Mouse (Mus musculus) urinary bladder, adult 18-20 months (tissue): ENCODE measurements at regions not wholly inside any gene's neighbourhood (a gene's known extent, or its start where the extent isn't known, plus 50 kb on each side); places are given as distances from the start of the nearest gene placed in this dataset.

Source experiments
- DNase-seq, 2 experiments: peaks; one replicate each; pipeline ENCODE4 v3.0.0; 2022; ENCODE audit warnings: low spot score in 2 of 2, mixed read lengths in 2 of 2

DNA sequence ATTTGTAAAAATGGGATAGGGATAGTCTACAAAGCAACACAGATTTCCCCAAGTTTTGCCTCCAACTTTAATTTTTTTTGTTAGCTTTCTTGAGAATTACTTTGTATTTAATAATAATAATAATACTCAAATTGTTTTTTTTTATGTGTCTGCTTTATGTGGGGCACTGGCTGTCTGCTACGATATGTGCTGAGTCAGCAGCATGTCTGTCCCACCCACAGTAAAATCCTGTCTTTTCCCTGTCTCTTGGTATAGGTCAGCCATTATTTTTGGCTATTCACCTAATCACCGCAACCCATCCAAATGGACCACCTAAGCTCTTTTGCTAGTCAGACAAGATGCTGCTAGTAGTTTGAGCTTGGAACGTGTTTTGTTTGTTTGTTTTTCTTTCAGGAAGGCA is 473.0 kb downstream of the Hs3st4 start:
- no peak for DNase-seq

DNA sequence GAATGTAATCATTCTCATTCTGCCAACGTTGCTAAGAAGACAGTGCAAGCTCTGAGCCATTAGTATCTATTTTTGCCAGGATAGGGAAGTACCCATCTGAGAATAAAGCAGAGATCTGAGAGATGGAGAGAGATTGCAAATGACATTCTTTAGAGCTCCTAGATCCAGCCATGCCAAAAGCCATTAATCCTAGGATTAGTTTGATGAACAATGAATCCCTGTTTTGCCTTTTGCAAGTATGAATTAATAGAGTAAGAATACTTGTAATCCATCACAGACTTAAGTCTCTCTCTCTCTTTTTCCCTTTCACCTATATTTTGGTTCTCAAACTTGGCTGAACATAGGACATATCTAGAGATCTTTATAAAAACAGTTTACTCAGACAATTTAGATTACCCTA is 504.7 kb downstream of the Hs3st4 start:
- DNase-seq: no peak

DNA sequence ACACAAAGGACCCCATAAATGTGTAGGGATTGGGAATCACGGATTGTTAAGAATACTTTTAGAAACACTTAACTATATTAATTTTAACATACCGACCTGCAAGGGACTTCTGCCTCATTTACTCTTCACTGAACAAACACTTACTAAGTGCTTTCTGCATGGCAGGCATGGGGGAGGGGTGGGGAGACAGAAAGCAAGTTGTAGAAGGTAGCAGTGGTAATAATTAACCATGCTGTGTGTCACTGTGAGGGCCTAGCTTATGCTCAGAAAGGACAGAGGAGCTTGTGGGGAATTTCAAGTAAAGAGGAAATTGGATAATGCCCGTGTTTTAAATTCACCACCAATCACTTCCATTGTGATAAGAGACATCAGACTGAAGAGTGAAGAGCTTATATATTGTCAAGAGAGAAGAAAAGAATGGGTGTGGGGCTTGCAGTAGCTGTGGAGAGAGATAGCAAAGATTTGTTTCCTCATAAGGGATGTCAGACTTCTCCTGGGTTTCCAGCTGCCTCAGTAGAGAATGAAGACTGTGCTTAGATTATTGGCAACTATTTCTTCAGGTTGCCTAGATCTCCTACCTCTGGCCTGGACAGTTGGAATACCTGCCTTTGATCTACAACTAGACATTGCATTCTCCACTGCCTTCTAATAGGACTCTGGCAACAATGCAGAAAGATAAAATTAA is 508.6 kb downstream of the Hs3st4 start:
- DNase-seq: no peak

DNA sequence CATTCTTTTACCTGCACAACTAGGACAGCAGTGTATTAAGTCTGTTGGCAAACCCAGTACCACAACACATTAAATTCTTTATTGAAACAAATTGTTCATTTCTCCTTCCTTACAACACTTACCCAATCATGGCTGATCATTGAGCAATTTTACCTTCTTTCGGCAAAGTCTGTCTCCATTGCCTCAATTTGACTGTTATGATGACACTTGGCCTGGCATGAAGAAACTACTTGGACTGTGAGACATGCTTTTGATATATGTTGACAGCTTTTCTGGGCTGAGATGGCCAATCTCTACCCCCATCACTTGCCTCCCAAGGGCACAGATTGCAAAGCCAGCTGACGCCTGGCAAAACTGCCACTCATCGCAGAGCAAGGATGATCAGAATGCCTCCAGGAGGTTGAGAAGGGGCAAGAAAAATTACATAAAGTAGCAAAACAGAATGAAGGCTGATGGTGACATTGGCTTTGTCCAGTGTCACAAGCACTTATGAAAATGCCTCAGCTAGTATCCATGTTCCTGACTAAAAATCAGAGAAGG is 509.3 kb downstream of the Hs3st4 start:
- no peak for DNase-seq

DNA sequence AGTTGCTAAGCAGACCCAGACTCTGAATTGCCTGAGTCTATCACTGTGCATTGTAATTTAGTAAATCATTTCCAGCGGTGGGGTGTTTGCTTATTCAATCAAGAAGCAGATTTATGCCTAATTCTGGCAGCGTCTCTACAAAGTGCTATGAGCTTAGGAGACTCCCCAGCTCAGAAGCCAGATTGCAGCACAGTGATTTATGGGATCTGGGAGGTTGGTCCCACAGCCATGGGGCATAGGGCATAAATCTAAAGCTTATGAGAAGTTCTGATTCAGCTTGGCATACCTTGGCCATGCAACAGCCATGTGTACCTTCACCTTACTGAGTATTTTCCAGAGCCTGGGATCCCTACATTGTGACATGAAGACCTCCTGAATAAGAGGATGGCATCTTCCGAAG is 518.0 kb downstream of the Hs3st4 start:
- no peak for DNase-seq

DNA sequence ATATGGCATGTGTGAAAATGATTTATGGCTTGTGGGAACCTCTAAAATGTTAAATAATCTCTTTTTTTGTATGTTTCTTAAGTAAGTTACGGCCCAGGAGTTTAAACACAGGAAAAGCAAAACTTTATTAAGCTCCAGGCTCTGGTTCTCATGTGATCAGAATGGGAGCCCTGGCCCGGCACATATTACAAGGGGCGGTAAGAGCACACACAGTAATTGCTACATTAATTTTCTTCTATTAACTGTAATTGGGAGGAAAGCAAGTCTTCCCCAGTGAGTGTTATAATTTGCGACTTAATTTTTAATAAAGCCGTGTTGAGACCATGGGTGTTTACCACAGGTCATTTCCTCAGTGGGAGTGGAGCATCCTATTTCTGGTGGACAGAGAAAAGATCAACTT is 520.1 kb downstream of the Hs3st4 start:
- DNase-seq: no peak

DNA sequence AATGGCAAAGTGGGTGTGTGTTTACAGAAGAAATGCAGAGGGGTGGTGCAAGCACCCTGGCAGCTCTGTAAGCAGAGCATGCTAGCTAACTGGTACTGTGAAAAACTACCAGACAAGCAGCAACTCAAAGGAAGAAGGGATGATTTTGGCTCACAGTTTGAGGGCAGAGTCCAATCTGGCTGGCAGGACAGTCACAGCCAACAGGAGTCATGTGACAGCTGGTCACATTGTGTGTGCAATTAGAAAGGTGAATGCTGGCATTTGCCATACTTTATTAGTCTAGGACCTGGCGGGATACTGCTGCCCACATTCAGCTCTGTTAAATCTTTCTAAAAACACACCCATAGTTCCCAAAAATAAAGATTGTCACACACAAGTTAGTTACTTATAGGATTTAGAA is 566.4 kb downstream of the Hs3st4 start:
- no peak for DNase-seq

DNA sequence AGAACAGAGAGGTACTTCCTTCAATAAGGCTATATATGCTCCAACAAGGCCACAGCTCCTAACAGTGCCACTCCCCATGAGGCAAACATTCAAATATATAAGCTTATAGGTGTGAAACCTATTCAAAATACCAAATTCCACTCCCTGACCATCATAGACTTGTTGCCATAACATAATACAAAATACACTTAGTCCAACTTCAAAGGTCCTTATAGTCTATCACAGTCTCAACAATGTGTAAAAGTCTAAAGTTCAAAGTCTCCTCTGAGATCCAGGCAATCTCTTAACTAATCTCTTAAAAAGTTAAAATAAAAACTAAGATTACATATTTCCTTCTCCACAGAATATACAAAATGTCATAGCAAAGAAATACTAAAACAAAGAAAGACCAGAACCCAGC is 574.5 kb downstream of the Hs3st4 start:
- DNase-seq: no peak

DNA sequence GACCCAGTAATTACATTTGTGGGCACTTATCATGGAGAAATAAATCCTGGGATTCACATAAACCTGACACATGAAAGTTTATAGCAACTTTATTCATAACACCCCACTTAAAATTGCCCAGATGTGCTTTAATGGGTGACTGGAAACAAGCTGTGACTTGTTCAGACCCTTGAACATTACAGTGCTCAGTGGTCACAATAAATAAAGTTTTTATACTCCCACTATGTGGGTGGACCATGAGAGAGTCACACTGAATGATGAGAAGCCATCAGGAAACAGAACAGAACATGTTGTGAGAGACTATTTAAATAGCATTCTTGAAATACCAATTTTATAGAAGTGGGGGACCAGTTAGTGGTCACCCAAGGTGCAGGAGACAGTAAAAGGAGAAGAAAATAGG is 588.1 kb downstream of the Hs3st4 start:
- DNase-seq: no peak

DNA sequence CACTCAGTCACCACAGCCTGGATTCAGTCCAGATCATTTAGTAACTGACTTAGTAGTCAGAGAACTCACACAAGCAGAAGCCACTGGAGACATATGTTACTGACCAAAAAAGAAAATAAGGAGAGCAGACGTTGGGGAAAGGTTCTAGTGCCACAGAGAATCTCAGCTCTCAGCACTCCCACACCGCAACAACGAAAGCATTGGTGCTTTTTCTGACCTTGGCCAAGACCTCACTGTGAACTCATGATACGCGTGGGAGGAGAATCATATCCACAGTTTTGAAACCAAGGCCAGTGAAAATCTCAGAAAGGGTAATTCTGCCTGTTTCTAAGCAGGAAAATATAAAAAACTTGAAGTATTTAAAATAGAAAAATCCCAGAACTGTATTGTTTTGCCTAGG is 591.0 kb downstream of the Hs3st4 start:
- DNase-seq: no peak

DNA sequence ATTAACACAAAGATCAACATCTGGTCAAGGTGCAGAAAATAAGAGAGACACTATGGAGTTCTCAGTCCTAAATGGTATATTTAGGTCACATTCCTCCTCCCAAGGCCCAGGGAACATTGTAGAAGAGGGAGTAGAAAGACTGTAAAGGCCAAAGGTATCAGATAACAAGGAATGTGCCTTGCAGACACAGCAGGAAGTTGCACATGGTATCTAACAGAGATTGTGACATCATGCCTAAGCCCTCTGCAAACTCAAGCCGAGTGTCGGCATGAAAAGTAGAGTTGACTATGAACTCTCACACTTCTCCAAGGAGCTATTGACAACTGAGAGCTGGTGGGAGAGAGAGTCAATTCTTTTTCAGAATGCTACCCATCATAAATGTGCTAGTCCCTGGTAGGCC is 598.7 kb downstream of the Hs3st4 start:
- DNase-seq: no peak

DNA sequence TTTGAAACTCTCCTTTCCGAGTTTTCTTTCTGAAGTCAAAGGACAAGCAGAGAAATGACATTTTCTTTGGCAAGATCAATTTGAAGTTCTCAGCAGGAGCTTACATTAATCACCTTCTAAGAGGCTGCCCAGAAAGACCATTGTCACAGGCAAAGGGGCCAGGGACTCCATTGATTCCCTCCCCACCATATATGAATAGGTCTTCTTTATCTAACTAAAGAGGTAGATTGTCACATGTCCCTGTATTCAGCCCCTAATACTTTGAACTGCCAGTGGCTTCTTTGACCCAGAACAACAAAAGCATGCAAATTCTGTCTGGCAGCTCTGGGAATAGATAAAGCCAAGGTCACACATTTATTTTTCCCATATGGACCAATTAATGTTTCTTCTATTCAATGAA is 602.6 kb downstream of the Hs3st4 start:
- DNase-seq: no peak

DNA sequence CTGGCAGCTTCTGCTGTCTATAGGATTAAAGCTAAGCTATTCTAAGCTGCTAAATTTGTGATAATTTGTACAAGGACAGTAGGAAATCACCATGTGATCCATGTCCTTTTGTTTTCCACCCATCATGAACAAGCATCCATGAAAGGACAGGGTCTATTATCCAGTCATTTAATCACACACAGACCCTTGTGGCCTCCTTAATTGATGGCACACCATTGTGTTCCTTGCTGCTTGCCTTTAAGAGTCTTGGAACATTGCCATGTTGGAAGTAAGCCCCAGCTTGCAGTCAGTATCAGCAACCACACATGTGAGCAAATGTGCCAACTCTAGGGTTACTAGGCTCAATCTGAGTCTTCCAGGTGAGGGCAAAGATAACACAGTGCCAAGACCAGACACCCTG is 608.7 kb downstream of the Hs3st4 start:
- no peak for DNase-seq

DNA sequence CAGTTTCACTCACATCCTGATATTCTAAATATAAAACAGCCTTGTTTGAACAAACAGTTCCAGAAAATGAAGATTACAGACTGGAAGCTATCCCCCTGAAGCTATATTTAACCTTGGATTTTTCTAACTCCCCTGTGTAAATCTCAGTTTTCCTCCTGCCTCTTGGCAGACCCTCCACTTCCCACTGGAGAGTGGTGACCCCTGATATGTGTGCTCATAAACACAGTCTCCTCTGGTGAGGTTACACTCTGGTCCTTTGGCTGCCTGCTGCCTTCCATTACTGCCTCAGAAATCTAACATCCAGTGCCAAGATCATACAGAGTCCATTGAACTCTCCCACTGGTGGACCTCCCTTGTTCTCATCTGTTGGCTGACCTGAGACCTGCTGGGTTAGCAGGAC is 610.8 kb downstream of the Hs3st4 start:
- DNase-seq: no peak

DNA sequence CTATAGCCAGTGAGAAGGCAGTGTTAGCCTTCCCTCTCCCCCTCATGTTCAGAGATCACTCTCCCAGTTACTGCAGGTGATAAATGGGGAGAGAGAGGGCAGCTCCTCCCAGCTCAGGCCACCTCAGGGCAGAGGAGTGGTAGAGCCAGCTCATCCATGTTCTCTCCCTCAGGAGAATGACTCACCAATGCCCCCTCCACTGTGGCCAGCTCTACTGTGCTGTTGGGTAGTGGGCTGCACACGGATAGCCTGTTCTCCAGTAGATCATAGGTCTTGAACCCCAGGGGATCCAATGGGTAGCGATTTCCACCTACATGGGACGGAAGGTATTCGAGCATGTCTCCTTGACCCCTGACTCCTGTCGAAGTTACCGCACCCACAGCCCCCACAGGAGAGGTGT is 618.1 kb downstream of the Hs3st4 start:
- DNase-seq: no peak

DNA sequence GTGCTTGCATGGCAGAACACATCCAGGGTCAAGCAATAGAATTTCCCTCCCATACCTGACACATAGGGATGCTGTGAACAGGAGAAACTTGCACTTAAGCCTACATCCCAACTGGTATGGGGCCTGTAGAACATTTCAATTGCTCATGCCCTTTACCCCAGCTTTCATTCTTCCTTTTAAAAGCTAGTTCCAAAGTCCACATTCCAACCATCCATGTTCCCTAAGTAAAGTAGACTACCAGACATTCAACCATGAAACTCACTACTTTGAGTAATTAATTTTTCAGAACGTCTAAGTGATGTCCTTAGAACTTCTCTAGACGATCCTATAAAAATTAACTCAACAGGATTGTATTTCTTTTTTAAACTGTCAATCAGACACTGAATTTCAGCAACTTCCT is 621.9 kb downstream of the Hs3st4 start:
- DNase-seq: no peak

DNA sequence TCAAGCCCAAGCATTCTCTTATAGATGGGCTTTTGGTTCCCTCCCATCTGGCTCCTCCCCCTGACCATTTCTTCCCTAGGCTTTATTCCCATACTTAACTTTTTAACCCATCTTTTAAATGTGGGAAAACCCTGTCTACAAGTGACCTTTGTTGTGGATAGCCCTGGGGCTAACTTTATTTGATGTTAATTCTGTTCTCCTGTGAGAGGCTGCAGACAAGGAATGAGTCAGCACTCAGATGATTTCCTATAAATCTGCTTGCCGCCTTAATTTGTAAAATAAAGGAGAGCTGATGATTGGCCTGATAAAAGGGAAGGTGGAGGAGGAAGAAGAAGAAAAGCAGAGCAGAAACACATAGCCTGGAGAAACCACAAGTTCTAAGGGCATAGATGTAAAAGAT is 623.3 kb downstream of the Hs3st4 start:
- DNase-seq: no peak

DNA sequence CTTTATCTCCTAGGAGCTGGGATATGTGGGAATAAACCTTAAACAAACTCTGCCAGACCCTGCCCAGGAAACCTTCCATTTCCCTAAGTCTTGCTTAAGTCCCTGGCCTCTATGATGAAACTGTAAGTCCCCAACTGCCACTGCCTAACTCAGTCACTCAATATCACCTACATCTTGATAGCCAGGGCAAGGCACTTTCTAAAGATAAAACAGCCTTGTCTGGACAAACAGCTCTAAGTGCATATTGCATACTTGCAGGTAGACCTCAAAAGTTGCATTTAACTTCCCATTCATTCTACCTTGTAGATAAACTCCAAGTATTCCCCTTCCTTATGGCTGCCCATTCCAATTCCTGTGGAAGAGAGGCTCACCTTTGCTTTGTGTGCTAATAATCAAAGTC is 624.4 kb downstream of the Hs3st4 start:
- DNase-seq: no peak

DNA sequence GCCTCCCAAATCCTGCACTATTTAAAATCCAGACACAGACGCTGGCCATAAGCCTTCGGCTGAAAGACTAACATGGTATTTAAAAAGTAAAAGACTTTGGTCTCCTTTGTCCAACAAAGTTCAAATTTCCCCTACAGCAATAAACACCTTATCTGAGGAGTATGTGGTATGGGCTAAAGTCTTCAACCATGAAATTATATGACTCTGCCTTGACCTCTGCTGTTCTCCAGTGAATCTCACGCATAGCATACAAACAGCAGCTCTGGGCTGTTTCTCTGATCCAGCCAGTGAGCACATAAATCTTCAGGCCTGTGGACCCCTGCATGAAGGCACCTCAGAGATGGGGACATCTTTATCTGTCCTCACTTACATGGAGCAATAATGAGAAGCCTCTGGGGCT is 627.8 kb downstream of the Hs3st4 start:
- DNase-seq: no peak

DNA sequence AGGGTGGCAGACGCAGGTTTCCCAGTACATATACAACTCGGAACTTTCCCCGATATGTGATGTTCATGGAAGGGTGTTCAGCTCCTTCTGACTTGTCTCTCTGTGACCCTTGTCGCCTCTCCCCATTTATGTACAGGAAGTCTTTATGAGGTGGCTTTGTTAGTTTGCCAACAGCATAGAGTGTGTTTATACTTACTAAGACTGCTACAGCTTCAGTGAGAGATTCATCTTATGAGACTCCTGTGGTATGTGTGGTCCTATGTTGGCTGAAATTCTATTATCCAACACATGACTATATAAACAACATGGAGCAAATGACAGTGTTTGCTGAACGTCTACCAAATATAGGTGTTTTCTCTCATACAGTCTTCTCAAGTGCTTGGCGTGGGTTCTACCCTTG is 664.5 kb downstream of the Hs3st4 start:
- no peak for DNase-seq

DNA sequence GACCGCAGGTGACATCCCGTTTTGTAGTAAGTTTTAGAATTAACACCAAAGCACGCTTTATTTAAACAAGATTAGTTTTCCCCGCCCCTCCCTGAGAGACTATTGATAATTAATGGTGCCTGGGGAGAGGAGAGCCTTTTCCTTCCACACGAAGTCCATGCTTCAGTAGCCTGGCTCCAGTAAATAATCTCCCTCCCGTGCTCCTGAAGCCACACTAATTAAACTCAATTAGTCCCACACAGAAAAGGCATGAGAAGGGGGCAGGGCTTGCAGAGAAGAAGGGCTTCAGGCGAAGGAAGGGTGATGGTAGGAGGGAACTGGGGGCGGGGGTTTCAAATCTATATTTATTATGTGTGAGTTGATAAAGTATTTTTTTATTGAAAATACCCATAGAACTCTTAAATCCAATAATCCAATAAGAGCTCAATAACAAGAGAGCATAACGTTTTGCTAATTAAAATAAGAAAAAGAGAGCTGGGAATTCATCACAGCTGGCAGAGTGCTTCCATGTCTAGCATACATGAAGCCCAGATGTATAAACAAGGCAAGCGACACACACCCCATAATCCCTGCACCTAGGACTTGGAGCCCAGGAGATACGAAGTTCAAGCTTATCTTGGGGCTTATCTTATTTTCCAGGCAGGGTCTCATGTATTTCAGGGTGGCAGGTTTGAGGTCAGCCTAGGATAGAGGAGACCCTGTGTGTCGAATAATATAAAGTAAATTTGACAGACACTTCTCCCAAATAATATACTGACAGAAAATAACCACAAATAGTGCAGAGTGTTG is 684.7 kb downstream of the Hs3st4 start:
- no peak for DNase-seq

DNA sequence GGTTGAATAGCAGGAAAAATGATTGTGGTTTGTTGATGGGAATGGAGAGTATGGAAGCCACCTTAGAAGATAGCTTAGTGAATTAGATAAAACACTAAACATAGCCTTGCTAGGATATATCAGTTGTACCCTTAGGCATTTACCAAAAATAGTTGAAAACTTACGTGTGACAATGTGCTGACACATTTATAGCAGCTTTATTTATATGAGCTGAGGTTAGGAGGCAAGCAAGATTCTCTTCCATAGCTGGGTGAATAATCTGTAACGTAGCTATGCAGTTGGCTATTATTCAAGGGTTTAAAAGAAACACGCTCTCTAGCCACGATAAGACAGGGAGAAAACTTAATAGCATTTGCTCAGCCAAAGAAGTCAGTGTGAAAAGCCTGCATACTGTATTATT is 685.4 kb downstream of the Hs3st4 start:
- DNase-seq: no peak

DNA sequence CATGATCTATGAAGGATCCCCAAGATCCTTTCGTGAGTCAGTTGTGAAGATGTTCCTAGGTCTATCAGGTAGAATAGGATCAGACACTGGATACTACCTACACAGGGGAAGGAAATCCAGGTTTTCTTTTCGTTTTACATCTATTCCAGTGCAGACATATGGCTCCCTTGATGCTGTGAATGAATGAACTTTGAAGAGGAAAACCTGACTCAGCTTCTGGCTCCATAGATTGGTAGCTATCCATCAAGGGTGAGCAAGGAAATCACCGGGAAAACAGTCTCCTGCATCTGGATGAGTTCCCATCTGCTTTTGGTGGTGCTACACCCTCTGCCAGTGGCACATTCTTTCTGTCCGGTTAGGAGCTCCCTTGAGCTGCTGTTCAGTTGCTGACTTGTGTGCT is 687.8 kb downstream of the Hs3st4 start:
- no peak for DNase-seq
